18 mouse cellular contexts compared by ENCODE assay signal in the genomic region with DNA sequence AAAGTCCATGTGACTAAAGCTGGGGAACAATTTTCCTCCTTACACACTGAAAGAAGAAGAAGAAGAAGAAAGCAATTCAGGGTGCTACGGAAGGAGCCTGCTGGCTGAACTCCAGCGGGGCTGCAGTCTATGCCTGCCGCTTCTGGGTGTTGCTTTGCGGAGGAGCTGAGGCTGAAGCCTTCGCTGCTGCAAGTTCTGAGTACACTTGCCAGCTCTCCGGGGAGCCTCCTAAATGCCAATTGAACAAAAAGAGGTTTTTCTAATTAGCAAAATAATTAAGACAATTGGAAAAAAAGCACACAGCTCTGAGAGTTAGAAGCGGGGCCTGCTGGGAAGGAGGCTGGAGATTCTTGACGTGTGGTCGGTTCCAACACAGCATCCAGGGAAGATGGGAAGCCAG.
DNase-seq lines count a peak whose midpoint lies in the region; ATAC-seq and TF ChIP-seq lines count a peak whose summit lies in the region.
"Had no signal": no experiment of that assay in that cellular context is flagged by ENCODE, and none has a peak within 500 bp of the region (broad histone marks: within the 10 kb centered on the region; RNA-seq: fewer than 3 reads in every experiment).

No protein-coding gene starts in this region.

- no peak overlapping the region for H3K4me3 ChIP-seq in forebrain, embryonic 14.5 days (ENCODE audit: low read depth, low read length)
- H3K4me3 ChIP-seq in forebrain, embryonic 15.5 days, result no peak overlapping the region
- H3K4me3 ChIP-seq in left cerebral cortex, adult 2 months, result no peak overlapping the region
- H3K4me3 ChIP-seq: embryonic facial prominence, embryonic 15.5 days; heart, embryonic 13.5 days; limb, embryonic 13.5 days; liver, embryonic 15.5 days; midbrain, embryonic 12.5 days had no signal

- no peak for TF ChIP-seq CTCF in left cerebral cortex, adult 2 months (IDR thresholded peaks at IDR 0.05)

- H3K27ac ChIP-seq in forebrain, embryonic 14.5 days (ENCODE audit: low read depth, low read length), result no peak overlapping the region
- no peak overlapping the region for H3K27ac ChIP-seq in forebrain, embryonic 15.5 days (replicated peaks)
- no peak overlapping the region for H3K27ac ChIP-seq in left cerebral cortex, adult 2 months
- H3K27ac ChIP-seq: embryonic facial prominence, embryonic 15.5 days; heart, embryonic 13.5 days; limb, embryonic 13.5 days; liver, embryonic 15.5 days; midbrain, embryonic 12.5 days had no signal

- WGBS in forebrain, embryonic 14.5 days, result 16% methylated on average over 9 of the region's 9 CpGs
- 15% methylated on average over 9 of the region's 9 CpGs for WGBS in forebrain, embryonic 15.5 days

- H3K4me2 ChIP-seq in forebrain, embryonic 14.5 days (ENCODE audit: low read length), result no peak overlapping the region
- no peak overlapping the region for H3K4me2 ChIP-seq in forebrain, embryonic 15.5 days (replicated peaks)
- H3K4me2 ChIP-seq: embryonic facial prominence, embryonic 15.5 days; heart, embryonic 13.5 days; limb, embryonic 13.5 days; liver, embryonic 15.5 days; midbrain, embryonic 12.5 days had no signal

- DNase-seq in forebrain, embryonic 14.5 days (ENCODE audit: low spot score), result peak; percentile 61
- peak; percentile 6 for DNase-seq in left cerebral cortex, adult 11 months (ENCODE audit: low spot score)
- DNase-seq in left cerebral cortex, postnatal 4 days, result no peak
- peak; percentile 17 to 43 for DNase-seq in left cerebral cortex, adult 2 months (ENCODE audit: extremely low spot score in 1 of 2, low spot score in 2 of 2)
- peak; percentile 25 to 36 for DNase-seq in right cerebral cortex, postnatal 36 days (ENCODE audit: low spot score in 2 of 2)
- DNase-seq in thymus, adult 18-20 months, result no peak
- no peak for DNase-seq in adrenal gland, adult (ENCODE audit: inconsistent age in 2 of 2, low spot score in 1 of 2)
- DNase-seq: cerebellum, adult 2 months; lung, postnatal 14 days; spleen, adult 18-20 months; thymus, postnatal 4 days had no signal

- ATAC-seq in forebrain, embryonic 14.5 days, result no peak
- no peak for ATAC-seq in forebrain, embryonic 15.5 days (replicated peaks)
- ATAC-seq: inflammation-experienced regulatory T-cells, adult 6 months had no signal

- no peaks in the 10 kb centered on the region for H3K36me3 ChIP-seq in forebrain, embryonic 14.5 days (ENCODE audit: control insufficient read depth, insufficient read depth, low read length)
- no peaks in the 10 kb centered on the region for H3K36me3 ChIP-seq in forebrain, embryonic 15.5 days
- H3K36me3 ChIP-seq: embryonic facial prominence, embryonic 15.5 days; heart, embryonic 13.5 days; limb, embryonic 13.5 days; liver, embryonic 15.5 days; midbrain, embryonic 12.5 days had no signal

- intact Hi-C loops in left cerebral cortex, postnatal 4 days (cut with DNase I), result no loop called here
- intact Hi-C loops in left cerebral cortex, adult 2 months (cut with DNase I), result loop anchor here (5.0 kb wide), 1 partner anchor 295 kb away; no protein-coding TSS in a partner anchor

- H3K27me3 ChIP-seq in forebrain, embryonic 14.5 days (replicated peaks; ENCODE audit: control insufficient read depth, insufficient read depth, low read length), result no peaks in the 10 kb centered on the region
- no peaks in the 10 kb centered on the region for H3K27me3 ChIP-seq in forebrain, embryonic 15.5 days
- H3K27me3 ChIP-seq: embryonic facial prominence, embryonic 15.5 days; heart, embryonic 13.5 days; limb, embryonic 13.5 days; liver, embryonic 15.5 days had no signal

- H3K9me3 ChIP-seq in forebrain, embryonic 14.5 days (replicated peaks; ENCODE audit: control insufficient read depth, low read length), result no peaks in the 10 kb centered on the region
- no peaks in the 10 kb centered on the region for H3K9me3 ChIP-seq in forebrain, embryonic 15.5 days
- H3K9me3 ChIP-seq: embryonic facial prominence, embryonic 15.5 days; heart, embryonic 13.5 days; limb, embryonic 13.5 days; liver, embryonic 15.5 days; midbrain, embryonic 12.5 days had no signal

- H3K9ac ChIP-seq in forebrain, embryonic 14.5 days (ENCODE audit: low read length), result no peak overlapping the region
- H3K9ac ChIP-seq in forebrain, embryonic 15.5 days (replicated peaks), result no peak overlapping the region
- H3K9ac ChIP-seq: embryonic facial prominence, embryonic 15.5 days; heart, embryonic 13.5 days; limb, embryonic 13.5 days; liver, embryonic 15.5 days; midbrain, embryonic 12.5 days had no signal

- H3K4me1 ChIP-seq in forebrain, embryonic 14.5 days (ENCODE audit: control insufficient read depth, insufficient read depth, low read length), result 0 out of 2 replicates have a peak, but pooled peaks cover 4% of the 10 kb centered on the region
- H3K4me1 ChIP-seq in forebrain, embryonic 15.5 days, result peaks cover 4% of the 10 kb centered on the region; the same call in 1 of the 2 replicates
- H3K4me1 ChIP-seq: embryonic facial prominence, embryonic 15.5 days; heart, embryonic 13.5 days; limb, embryonic 13.5 days; liver, embryonic 15.5 days; midbrain, embryonic 12.5 days had no signal

Comparison
In these comparisons a context has a peak if more than half of its experiments do, and no peak if none do; other contexts are left out.
1. DNase-seq: peak in forebrain, embryonic 14.5 days (single experiment), left cerebral cortex, adult 11 months (single experiment), left cerebral cortex, adult 2 months (2 of 2) and right cerebral cortex, postnatal 36 days (2 of 2); none in left cerebral cortex, postnatal 4 days (single experiment), thymus, adult 18-20 months (0 of 2) and adrenal gland, adult (0 of 2).